In genomic region chr9:20552698-20553097, GRCm38 (mm10) we compare ENCODE assay signal across 21 mouse cellular contexts.
"Had no signal": no experiment of that assay in that cellular context is flagged by ENCODE, and none has a peak within 500 bp of the region (broad histone marks: within the 10 kb centered on the region; RNA-seq: fewer than 3 reads in every experiment).

No protein-coding gene starts in this region.

- H3K27ac ChIP-seq: heart, embryonic 10.5 days; hindbrain, embryonic 10.5 days; hindbrain, embryonic 12.5 days; hindbrain, embryonic 14.5 days; layer of hippocampus, adult 2 months; limb, embryonic 13.5 days; limb, embryonic 15.5 days; liver, embryonic 12.5 days; liver, embryonic 14.5 days had no signal

- ATAC-seq: hindbrain, embryonic 16.5 days; inflammation-experienced regulatory T-cells, adult 6 months; liver, embryonic 12.5 days had no signal

- H3K9me3 ChIP-seq: heart, embryonic 10.5 days; heart, embryonic 12.5 days; hindbrain, embryonic 10.5 days; hindbrain, embryonic 12.5 days; limb, embryonic 13.5 days; limb, embryonic 15.5 days; liver, embryonic 12.5 days had no signal

- H3K4me1 ChIP-seq: heart, embryonic 10.5 days; heart, embryonic 12.5 days; hindbrain, embryonic 10.5 days; hindbrain, embryonic 12.5 days; limb, embryonic 13.5 days; limb, embryonic 15.5 days; liver, embryonic 12.5 days had no signal

- H3K27me3 ChIP-seq: hindbrain, embryonic 12.5 days; limb, embryonic 15.5 days; liver, embryonic 12.5 days had no signal

- H3K9ac ChIP-seq: heart, embryonic 12.5 days; hindbrain, embryonic 12.5 days; hindbrain, embryonic 14.5 days; limb, embryonic 13.5 days; limb, embryonic 15.5 days; liver, embryonic 12.5 days; liver, embryonic 14.5 days had no signal

- H3K4me2 ChIP-seq: heart, embryonic 12.5 days; hindbrain, embryonic 12.5 days; hindbrain, embryonic 14.5 days; limb, embryonic 13.5 days; limb, embryonic 15.5 days; liver, embryonic 12.5 days had no signal

- H3K36me3 ChIP-seq: heart, embryonic 10.5 days; heart, embryonic 12.5 days; hindbrain, embryonic 10.5 days; hindbrain, embryonic 12.5 days; limb, embryonic 13.5 days; limb, embryonic 15.5 days; liver, embryonic 12.5 days had no signal

- H3K4me3 ChIP-seq: heart, embryonic 10.5 days; heart, embryonic 12.5 days; hindbrain, embryonic 10.5 days; hindbrain, embryonic 12.5 days; layer of hippocampus, adult 2 months; limb, embryonic 13.5 days; limb, embryonic 15.5 days; liver, embryonic 12.5 days had no signal

- DNase-seq: gastrocnemius, postnatal 25 days; heart, postnatal 4 days; kidney, adult 18-20 months; kidney, adult 8-10 months; kidney, postnatal 10 days; kidney, postnatal 25 days; kidney, postnatal 4 days; layer of hippocampus, postnatal 36 days; left cerebral cortex, postnatal 4 days had no signal
